Mouse (Mus musculus) inflammation-experienced regulatory T-cells (primary cell): ENCODE measurements around the gene Ubr1. TPM values are rescaled to one million over a fixed set of nuclear protein-coding genes. Genes with fewer than 3 reads are reported as not detected.

ENCODE experiments used
- polyA plus RNA-seq, 2 experiments: library from polyadenylated mRNA; unstranded; fragments of 100-300 nt; shearing (Covaris generic); gene quantifications; one replicate each; pipeline ENCODE4 v1.2.1; 2017

Ubr1 gene
- polyA plus RNA-seq, result 10 to 100 TPM; 51.6 to 63.6 TPM

DNA sequence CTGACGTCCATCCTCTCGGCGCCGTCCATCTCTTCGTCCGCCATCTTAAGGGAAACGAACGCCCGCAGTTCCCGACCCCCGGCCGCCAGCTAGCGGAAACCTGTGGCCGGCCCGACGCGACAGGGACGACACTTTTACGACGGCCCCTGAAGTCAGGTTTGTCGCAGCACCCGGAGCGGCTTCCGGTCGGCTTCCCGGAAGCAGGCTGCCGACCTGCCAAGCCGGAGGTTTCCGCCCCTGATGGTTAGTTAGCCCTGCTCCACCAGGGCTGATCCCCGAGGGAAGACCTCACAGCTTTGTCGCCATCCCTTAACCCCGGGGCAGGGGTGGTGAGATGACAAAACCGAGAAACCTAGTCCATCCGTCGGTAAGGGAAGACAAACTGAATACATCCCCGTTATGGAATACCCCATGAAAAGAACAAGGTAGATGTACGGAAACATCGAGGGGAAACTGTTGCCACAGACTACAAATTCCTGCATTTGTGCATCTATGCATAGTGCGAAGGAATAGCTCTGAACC, at the start of gene Ubr1:
Gene Ubr1, minus strand, starts transcription at position 157 of the 522 bp plus-strand sequence.

DNA sequence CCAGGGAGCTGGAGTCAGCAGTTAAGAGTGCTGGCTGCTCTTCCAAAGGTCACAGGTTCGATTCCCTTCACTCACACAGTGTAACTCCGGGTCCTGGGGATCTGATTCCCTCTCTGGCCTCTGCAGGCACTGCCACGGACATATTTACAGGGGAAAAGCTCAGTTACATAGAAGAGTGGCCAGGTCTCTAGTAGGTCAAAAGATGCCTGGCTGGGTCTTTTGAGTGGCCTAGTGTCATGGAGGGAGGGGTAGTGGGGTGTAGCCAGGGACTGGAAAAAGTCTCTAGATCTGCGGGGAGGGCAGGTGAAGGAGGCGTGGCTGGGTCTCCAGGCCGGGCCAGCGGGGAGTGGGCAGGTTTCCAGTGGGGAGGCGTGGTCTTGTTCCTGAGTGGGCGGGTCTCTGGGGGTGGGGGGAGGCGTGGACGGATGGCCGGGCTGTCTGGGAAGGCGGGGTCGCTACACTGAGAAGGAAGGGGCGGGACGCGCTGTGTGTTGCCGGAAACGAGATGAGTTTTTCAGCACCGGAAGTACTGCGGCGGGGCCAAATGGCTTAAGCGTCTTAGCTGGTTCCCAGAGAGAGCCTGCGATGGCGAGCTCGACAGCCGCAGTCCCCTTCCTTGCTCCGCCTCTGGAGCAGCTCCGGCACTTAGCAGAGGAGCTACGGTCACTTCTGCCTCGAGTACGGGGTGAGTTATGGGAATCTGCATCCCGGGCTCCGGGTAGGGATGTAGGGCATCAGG, 37.6 kb upstream of the Ubr1 start, which contains the start of gene Ccndbp1:
Gene Ccndbp1, plus strand, starts transcription at position 479 of the 739 bp plus-strand sequence.

GRCm38 (mm10) chr2:120976990-120977925, 6.7 kb upstream of the Ubr1 start, which contains the start of gene Tmem62:
Gene Tmem62 (plus strand): TSS chr2:120977017.

DNA sequence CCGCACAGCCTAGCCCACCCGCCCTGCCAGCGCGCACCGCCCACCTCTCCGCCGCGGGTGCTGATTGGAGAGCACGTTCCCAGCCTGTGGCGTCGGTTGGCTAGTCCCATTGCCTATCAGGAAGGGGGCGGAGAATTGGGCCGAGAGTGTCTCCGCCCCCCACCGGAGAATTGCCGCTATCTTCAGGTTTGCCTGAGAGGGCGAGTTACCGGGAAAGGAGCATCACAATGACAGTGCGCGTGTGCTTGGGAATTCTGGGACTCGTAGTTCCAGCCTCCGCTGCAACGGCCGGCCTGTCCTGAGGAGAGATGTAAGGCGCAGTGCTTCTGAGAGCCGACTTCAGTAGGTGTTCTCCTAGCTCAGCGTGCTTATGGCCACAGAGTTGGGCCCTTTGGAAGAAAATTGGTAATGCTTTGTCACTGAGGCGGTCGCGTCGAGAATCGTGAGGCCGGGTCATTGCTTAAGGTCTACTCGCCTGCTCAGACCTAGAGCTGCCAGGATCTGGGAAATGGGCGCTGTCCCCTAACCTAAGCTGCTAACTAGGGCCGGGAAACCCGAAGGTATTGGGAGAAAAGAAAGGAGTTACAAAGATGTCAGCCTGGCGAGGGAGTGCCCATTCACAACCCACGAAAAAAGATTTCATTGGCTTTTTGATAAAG, 120.0 kb downstream of the Ubr1 start, which contains the start of gene Ttbk2:
Gene Ttbk2, minus strand, starts transcription at position 181 of the 659 bp plus-strand sequence.

DNA sequence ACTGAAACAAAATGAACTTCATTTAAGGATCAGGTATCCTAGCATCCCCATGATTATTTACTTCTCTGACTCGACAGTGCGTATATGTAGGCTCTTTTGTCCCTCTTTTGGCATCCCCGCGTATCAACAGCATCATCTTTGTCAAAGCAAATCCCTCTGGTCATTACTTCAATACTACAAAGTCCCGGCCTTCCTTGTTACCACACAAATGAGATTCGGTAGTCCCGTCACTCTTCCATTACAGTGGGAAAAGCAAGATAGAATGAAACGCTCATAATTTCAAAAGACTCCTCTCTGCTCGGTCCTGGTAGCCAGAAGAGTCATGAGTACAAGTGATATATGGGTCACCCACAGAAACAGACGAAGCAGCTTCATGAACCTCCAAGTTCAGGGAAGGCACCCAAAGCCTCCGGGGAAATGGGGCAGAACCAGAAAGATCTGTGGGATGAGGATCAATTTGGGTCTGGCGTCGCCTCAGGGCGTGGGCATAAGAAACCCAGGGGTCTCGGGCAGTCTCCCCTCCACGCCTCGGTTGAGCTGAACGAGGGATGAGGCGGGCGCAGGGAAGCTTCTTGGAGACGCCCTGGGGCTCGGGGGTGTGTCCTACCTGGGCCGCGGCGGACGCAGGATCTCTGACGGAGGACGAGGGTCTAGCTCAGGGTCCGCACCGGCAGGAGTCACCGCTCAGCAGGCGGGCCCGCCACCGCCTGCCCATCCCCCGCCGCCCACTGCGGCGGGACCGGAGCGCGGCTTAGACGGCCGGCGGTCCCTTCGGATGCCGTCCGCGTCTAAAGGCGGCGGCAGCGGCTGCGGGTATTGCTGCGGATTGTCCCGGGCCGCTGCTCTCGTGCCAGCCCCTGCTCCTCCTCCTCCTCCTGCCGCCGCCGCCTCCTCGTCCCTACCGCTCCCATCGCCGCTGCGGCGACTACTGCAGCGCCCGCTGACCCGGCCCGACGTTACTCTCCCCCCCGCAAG, 120.8 kb downstream of the Ubr1 start, which contains the start of gene Cdan1:
Gene Cdan1, minus strand, starts transcription at position 680 of the 975 bp plus-strand sequence.

Other genes with a start within 250 kb of the Ubr1 start
- 10 to 100 TPM; 37.0 to 48.6 TPM for gene Cdan1, start 120.6 kb downstream of the Ubr1 start, polyA plus RNA-seq
- gene Ttbk2, start 120.1 kb downstream of the Ubr1 start, polyA plus RNA-seq, result 1 to 10 TPM; 1.9 to 3.1 TPM
- gene Tmem62, start 6.3 kb upstream of the Ubr1 start, polyA plus RNA-seq, result 10 to 100 TPM; 28.1 to 38.0 TPM
- gene Ccndbp1, start 37.7 kb upstream of the Ubr1 start, polyA plus RNA-seq, result 100 to 1,000 TPM; 137 to 151 TPM
- gene Epb42, start 66.4 kb upstream of the Ubr1 start, polyA plus RNA-seq, result under 1 TPM; 0.08 to 0.16 TPM
- under 1 TPM; 0.25 to 0.49 TPM for gene Tgm5, start 115.1 kb upstream of the Ubr1 start, polyA plus RNA-seq
- gene Tgm7, start 139.1 kb upstream of the Ubr1 start, polyA plus RNA-seq, result under 1 TPM; 0.10 to 0.26 TPM
- gene Adal, start 169.7 kb upstream of the Ubr1 start, polyA plus RNA-seq, result 10 to 100 TPM; 15.9 to 18.3 TPM
- gene Lcmt2, start 169.9 kb upstream of the Ubr1 start, polyA plus RNA-seq, result 10 to 100 TPM; 18.4 to 29.0 TPM
- 10 to 100 TPM; 76.3 to 77.3 TPM for gene Tubgcp4, start 199.9 kb upstream of the Ubr1 start, polyA plus RNA-seq
- 10 to 100 TPM; 36.3 to 41.3 TPM for gene Zscan29, start 200.4 kb upstream of the Ubr1 start, polyA plus RNA-seq